Mouse (Mus musculus) myocyte (in vitro differentiated cells): ENCODE results near the gene Lins1.

ENCODE experiments used
- CEBPB ChIP-seq: IDR thresholded peaks from 2 replicates; pipeline ENCODE4 v1.6.1; 2011; ENCODE audit warnings: mild to moderate bottlenecking, moderate library complexity; ENCODE audit not compliant: poor library complexity, insufficient read depth, severe bottlenecking
- E2F4 ChIP-seq: IDR thresholded peaks from one replicate; pipeline ENCODE4 v1.6.1; 2011; ENCODE audit warnings: mild to moderate bottlenecking, control low read depth, moderate library complexity; ENCODE audit not compliant: insufficient read depth
- MAX ChIP-seq: IDR thresholded peaks from one replicate; pipeline ENCODE4 v1.6.1; 2011; ENCODE audit warnings: low read depth, mild to moderate bottlenecking, control low read depth
- MYOD1 ChIP-seq, 3 experiments: IDR thresholded peaks; one replicate each; pipeline ENCODE4 v1.6.1; 2011; ENCODE audit warnings: control low read depth in 2 of 3, low read depth in 2 of 3, mild to moderate bottlenecking in 2 of 3, moderate library complexity in 1 of 3; ENCODE audit not compliant: insufficient read length in 2 of 3, control insufficient read depth in 1 of 3
- MYOG ChIP-seq, 3 experiments: IDR thresholded peaks; one replicate each; pipeline ENCODE4 v1.6.1; 2011; ENCODE audit warnings: control low read depth in 2 of 3, low read depth in 2 of 3, mild to moderate bottlenecking in 2 of 3; ENCODE audit not compliant: insufficient read length in 2 of 3, control insufficient read depth in 1 of 3, insufficient read depth in 1 of 3
- POLR2A ChIP-seq: IDR thresholded peaks from one replicate; pipeline ENCODE4 v1.6.1; 2011; ENCODE audit warnings: low read depth, mild to moderate bottlenecking, control low read depth, moderate library complexity; ENCODE audit not compliant: insufficient read length
- POLR2AphosphoS2 ChIP-seq: IDR thresholded peaks from one replicate; pipeline ENCODE4 v1.6.1; 2011; ENCODE audit warnings: low read depth, control low read depth; ENCODE audit not compliant: insufficient read length
- REST ChIP-seq: IDR thresholded peaks from one replicate; pipeline ENCODE4 v1.6.1; 2011; ENCODE audit warnings: mild to moderate bottlenecking, control low read depth, moderate library complexity; ENCODE audit not compliant: insufficient read depth, insufficient read length
- TCF12 ChIP-seq: IDR thresholded peaks from one replicate; pipeline ENCODE4 v1.6.1; 2011; ENCODE audit warnings: mild to moderate bottlenecking, control low read depth; ENCODE audit not compliant: poor library complexity, insufficient read depth, severe bottlenecking
- TCF3 ChIP-seq: IDR thresholded peaks from one replicate; pipeline ENCODE4 v1.6.1; 2011; ENCODE audit warnings: low read depth, control low read depth; ENCODE audit not compliant: insufficient read length
- USF1 ChIP-seq: IDR thresholded peaks from one replicate; pipeline ENCODE4 v1.6.1; 2011; ENCODE audit warnings: low read depth, mild to moderate bottlenecking, control low read depth, moderate library complexity

DNA sequence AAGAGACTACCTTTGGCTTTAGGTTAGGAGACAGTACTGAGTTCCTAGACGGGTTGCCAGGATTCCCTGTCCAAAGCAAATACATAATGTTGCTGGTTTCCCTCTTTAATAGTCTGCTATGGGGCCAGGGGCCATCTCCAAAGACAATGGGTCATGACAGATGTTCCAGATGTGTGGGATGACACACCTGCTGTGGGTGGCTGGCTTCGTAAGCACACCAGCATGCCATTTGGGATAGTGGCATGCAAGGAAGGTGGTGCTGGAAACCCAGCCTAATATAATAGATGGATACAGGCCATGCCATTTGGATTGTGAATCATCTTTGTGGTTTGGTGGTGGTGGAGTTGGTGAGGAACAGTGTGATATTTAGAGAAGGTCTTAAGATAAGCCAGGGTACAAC is 39.5 kb downstream of the Lins1 start:
- TF ChIP-seq TCF12, result no peak
- no peak for TF ChIP-seq E2F4
- peak in 2 of 3 experiments; percentile 41 to 78 for TF ChIP-seq MYOG (IDR thresholded peaks at IDR 0.05; ENCODE audit: control insufficient read depth in 1 of 3, insufficient read depth in 1 of 3, insufficient read length in 2 of 3, low read depth in 2 of 3)
- TF ChIP-seq MAX, result no peak
- no peak for TF ChIP-seq POLR2AphosphoS2
- no peak for TF ChIP-seq CEBPB
- TF ChIP-seq POLR2A, result no peak
- TF ChIP-seq MYOD1 (IDR thresholded peaks at IDR 0.05; ENCODE audit: control insufficient read depth in 1 of 3, insufficient read length in 2 of 3, low read depth in 2 of 3), result peak in 2 of 3 experiments; percentile 93 to 94
- no peak for TF ChIP-seq USF1
- no peak for TF ChIP-seq REST
- TF ChIP-seq TCF3, result peak; percentile 15
